Mouse (Mus musculus): ENCODE data around the gene Zfp385a. TPM values are rescaled to one million over a fixed set of nuclear protein-coding genes. Genes with fewer than 3 reads are reported as not detected.

The Zfp385a gene
- polyA plus RNA-seq, 1 experiment: 25.0 TPM

DNA sequence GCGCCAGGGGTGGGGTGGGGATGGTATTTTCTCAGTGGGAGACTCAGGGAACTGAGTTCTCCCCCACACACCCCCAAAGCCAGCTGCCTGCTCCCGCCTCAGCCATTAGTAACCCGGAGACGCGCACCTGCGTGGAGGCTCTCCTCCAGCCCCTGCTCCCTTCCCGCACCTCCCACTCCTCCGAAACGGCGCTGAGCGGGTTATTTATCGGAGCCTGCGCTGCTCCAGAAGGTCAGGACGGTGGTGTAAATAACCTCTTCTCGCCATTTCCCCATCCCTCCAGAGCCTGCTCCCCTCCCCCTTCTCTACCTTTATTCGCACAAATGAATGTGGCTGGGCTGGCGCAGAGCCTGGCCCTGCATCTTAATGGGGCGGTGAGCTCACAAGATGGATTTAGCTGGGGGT, 39.8 kb downstream of the Zfp385a start:
- no peak overlapping the region for H3K4me3 ChIP-seq (ENCODE audit: insufficient read depth, low read length)
- peaks cover 48% of the 10 kb centered on the region for H3K4me1 ChIP-seq (ENCODE audit: control insufficient read depth, insufficient read depth, low read length)
- TF ChIP-seq POLR2A (IDR thresholded peaks at IDR 0.05; ENCODE audit: low read depth, low read length) (no peak), CTCF (IDR thresholded peaks at IDR 0.05; ENCODE audit: borderline replicate concordance, insufficient read depth, low read length) (no peak)
- peak overlapping the region; percentile 51; the same call in 1 of the 2 replicates for H3K27ac ChIP-seq (ENCODE audit: insufficient read depth, low read length)

DNA sequence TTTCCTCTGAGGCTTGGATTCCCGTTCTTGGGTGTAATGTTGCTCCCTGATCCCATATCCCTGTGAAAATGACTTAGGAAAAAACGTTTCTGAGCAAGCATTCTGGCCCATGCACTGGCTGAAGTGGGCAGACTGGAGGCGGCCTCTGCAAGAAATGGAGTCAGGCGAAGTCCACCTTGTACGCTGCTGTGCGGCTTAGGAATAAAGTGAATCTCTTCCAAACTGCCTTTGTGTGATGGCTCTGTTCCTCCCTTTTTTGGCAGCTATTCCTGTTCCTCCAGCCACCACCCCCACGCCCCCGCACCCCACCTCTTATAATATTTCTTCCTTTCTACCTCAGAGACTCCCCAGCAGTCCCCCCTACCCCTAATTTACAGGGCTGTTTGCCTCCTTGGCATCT, 40.2 kb downstream of the Zfp385a start:
- Histone ChIP-seq H3K4me1 (ENCODE audit: control insufficient read depth, insufficient read depth, low read length) (peaks cover 48% of the 10 kb centered on the region), H3K27ac (ENCODE audit: insufficient read depth, low read length) (no peak overlapping the region), H3K4me3 (ENCODE audit: insufficient read depth, low read length) (no peak overlapping the region)
- no peak for TF ChIP-seq POLR2A (IDR thresholded peaks at IDR 0.05; ENCODE audit: low read depth, low read length)

DNA sequence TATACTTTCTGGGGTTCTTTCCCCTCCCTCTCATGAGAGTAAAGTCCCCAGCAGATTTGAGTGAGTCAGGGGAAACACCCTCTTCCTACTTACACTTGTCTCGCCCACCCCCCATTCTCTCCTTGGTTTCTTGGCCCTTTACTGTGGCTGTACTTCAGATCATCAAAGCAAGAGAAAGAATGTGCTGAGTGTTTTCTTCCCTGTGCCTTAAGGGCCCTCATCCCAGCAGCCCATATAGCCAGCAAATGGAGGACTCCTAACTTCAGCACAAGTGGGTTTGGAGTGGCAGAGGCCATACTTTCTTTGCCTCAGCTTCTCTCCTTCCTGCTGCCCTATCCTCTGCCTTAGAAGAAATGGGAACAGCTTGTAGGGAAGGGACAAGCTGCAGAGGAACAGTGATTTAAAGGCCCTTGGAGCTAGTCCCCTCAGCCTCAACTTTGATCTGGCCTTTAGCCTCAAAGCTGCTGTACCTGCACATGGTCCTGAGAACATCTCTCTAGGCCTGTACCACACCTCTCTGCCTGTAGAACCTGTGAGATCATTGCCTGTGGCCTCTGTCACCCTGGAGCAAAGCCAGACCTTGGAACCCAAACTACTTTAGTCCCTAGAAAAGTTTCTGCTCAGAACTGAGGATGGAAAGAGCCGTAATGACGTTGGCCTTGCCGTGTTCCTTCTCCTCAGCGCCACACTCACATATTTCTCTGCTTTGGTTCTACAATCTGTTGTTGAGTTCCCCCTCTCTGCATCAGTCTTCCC, 40.9 kb downstream of the Zfp385a start:
- H3K27ac ChIP-seq (ENCODE audit: insufficient read depth, low read length): no peak overlapping the region
- no peak overlapping the region for H3K4me3 ChIP-seq (ENCODE audit: insufficient read depth, low read length)
- H3K4me1 ChIP-seq (ENCODE audit: control insufficient read depth, insufficient read depth, low read length): peaks cover 43% of the 10 kb centered on the region
- TF ChIP-seq CTCF (IDR thresholded peaks at IDR 0.05; ENCODE audit: borderline replicate concordance, insufficient read depth, low read length) (no peak), POLR2A (IDR thresholded peaks at IDR 0.05; ENCODE audit: low read depth, low read length) (no peak)

DNA sequence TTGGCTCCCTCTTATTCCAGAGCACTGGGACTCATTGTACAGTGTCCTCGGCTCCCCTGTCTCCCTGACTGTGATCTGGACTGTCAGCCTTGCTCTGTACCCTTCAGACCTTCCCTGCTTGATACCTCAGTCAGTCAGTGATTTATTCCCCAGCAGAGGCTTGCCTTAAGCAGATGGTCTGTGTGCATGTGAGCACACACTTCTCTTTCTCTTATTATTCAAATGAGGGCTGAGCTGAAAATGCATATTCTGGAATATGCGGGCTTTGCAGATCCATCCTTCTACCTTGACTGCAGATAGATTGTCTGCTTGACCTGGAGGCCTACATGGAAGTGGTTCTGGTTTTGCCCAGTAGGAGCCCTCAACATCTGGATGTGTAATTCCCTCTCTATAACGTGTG, 41.9 kb downstream of the Zfp385a start:
- TF ChIP-seq CTCF (IDR thresholded peaks at IDR 0.05; ENCODE audit: borderline replicate concordance, insufficient read depth, low read length): no peak
- no peak for TF ChIP-seq POLR2A (IDR thresholded peaks at IDR 0.05; ENCODE audit: low read depth, low read length)
- Histone ChIP-seq H3K27ac (ENCODE audit: insufficient read depth, low read length) (no peak overlapping the region), H3K4me1 (ENCODE audit: control insufficient read depth, insufficient read depth, low read length) (peaks cover 37% of the 10 kb centered on the region), H3K4me3 (ENCODE audit: insufficient read depth, low read length) (no peak overlapping the region)

DNA sequence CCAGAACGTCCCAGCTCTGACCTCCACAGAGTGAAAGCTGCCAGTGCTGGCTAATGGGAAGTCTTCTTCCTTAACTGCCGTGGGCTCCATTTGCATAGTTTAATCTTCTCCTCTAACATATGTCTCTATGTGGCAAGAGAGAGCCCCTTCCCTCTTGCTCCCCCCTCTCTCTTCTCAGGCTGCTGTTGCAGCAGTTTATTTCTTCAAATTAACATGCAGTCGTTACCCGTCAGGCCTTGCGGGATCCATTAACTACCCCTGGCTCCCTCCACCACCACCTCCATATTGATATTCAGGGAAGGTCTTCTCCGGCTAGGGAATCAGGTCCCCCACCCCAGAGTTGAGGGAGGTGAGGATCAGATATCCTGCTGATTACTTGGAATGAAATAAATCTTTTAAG, 42.6 kb downstream of the Zfp385a start:
- Histone ChIP-seq H3K27ac (ENCODE audit: insufficient read depth, low read length) (no peak overlapping the region), H3K4me1 (ENCODE audit: control insufficient read depth, insufficient read depth, low read length) (peaks cover 31% of the 10 kb centered on the region), H3K4me3 (ENCODE audit: insufficient read depth, low read length) (no peak overlapping the region)
- TF ChIP-seq POLR2A (IDR thresholded peaks at IDR 0.05; ENCODE audit: low read depth, low read length) (no peak), CTCF (IDR thresholded peaks at IDR 0.05; ENCODE audit: borderline replicate concordance, insufficient read depth, low read length) (no peak)

DNA sequence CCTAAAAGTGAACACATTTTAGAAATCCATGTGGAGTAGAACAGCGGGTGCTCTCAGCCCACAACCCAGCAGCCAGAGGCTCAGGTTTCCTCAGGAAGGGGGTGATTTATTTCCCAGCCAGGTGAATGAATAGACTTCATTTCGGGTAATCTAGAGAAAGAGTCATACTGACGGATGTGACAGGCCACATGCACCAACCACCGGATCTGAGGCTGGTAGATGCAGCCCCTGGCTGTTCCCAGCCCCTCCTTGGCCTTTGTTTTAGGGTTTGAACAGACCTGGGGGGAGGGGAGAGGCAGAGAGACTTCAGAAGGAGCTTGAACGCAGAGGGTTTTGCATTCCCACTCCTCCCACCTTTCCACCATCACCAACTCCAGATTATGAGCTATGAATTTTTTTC, 44.0 kb downstream of the Zfp385a start:
- H3K4me3 ChIP-seq (ENCODE audit: insufficient read depth, low read length): no peak overlapping the region
- peaks cover 18% of the 10 kb centered on the region for H3K4me1 ChIP-seq (ENCODE audit: control insufficient read depth, insufficient read depth, low read length)
- H3K27ac ChIP-seq (ENCODE audit: insufficient read depth, low read length): no peak overlapping the region
- no peak for TF ChIP-seq POLR2A (IDR thresholded peaks at IDR 0.05; ENCODE audit: low read depth, low read length)
- no peak for TF ChIP-seq CTCF (IDR thresholded peaks at IDR 0.05; ENCODE audit: borderline replicate concordance, insufficient read depth, low read length)

DNA sequence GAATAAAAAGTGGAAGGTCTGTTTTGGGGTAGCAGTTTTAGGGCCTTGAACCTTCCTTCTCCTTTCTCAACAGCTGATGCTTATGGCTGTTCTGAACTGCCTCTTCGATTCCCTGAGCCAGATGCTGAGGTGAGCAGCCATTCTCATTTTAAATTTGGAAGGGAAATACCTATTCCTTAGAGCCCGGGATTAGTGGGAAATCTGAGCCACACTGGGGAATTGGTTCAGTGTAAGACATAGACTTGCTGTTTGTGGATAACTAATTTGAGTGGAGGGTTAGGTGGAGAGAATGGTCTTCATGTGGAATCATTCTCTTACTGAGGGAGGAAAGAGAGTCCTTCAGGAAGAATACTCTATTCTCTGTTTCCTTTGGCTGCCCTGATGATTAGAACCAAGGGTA, 45.2 kb downstream of the Zfp385a start:
- peaks cover 15% of the 10 kb centered on the region for H3K4me1 ChIP-seq (ENCODE audit: control insufficient read depth, insufficient read depth, low read length)
- TF ChIP-seq CTCF (IDR thresholded peaks at IDR 0.05; ENCODE audit: borderline replicate concordance, insufficient read depth, low read length) (no peak), POLR2A (IDR thresholded peaks at IDR 0.05; ENCODE audit: low read depth, low read length) (no peak)
- no peak overlapping the region for H3K4me3 ChIP-seq (ENCODE audit: insufficient read depth, low read length)
- no peak overlapping the region for H3K27ac ChIP-seq (ENCODE audit: insufficient read depth, low read length)

DNA sequence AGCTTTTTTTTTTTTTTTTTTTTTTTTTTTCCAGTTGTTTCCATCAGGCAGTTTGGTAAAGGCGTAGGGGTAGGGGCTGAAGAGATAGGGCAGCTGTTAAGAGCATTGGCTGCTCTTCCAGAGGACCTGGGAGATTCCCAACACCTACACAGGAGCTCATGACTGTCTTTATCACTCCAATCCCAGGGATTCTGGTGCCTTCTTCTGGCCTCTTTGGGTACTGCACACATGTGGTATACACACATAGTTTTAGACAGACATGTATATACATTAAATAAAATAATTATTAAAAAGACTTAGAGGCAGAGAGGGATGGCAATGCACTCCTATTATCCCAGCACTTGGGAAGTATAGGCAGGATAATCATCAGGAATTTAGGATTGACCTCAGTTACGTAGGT, 46.5 kb downstream of the Zfp385a start:
- H3K4me3 ChIP-seq (ENCODE audit: insufficient read depth, low read length): no peak overlapping the region
- TF ChIP-seq CTCF (IDR thresholded peaks at IDR 0.05; ENCODE audit: borderline replicate concordance, insufficient read depth, low read length) (no peak), POLR2A (IDR thresholded peaks at IDR 0.05; ENCODE audit: low read depth, low read length) (no peak)
- H3K4me1 ChIP-seq (ENCODE audit: control insufficient read depth, insufficient read depth, low read length): peaks cover 4% of the 10 kb centered on the region; the same call in 1 of the 2 replicates
- peak overlapping the region; percentile 80 for H3K27ac ChIP-seq (ENCODE audit: insufficient read depth, low read length)

DNA sequence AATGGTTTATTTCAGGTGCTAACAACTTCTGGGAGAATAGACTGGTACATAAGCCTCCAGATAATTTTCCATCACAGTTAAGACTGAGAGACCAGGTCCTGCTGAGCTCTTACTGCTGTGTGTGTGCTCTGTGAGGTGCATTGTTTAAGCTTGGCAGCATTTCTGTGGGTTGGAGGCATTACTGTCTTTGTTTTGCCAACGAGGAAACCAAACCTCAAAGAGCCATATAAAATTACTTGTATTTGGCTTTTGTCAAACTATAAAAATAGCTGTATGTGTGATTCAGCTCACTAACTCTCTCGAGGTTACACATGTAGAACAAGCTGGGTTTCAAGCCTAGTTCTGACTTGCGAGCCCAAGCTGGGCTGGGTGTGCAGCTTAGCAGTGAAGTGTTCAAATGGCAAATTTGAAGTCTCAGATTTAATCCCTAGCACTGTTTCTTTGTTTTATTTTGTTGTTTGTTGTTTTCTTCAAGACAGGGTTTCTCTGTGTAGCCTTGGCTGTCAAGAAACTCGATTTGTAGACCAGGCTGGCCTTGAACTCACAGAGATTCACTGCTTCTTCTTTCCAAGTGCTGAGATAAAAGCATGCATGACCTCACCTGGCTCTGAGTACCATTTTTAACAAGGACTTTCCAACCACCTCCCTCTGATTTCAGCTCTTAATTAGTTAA, 47.1 kb downstream of the Zfp385a start:
- Histone ChIP-seq H3K4me3 (ENCODE audit: insufficient read depth, low read length) (no peak overlapping the region), H3K27ac (ENCODE audit: insufficient read depth, low read length) (peak overlapping the region; percentile 80), H3K4me1 (ENCODE audit: control insufficient read depth, insufficient read depth, low read length) (peaks cover 4% of the 10 kb centered on the region; the same call in 1 of the 2 replicates)
- no peak for TF ChIP-seq CTCF (IDR thresholded peaks at IDR 0.05; ENCODE audit: borderline replicate concordance, insufficient read depth, low read length)
- no peak for TF ChIP-seq POLR2A (IDR thresholded peaks at IDR 0.05; ENCODE audit: low read depth, low read length)

DNA sequence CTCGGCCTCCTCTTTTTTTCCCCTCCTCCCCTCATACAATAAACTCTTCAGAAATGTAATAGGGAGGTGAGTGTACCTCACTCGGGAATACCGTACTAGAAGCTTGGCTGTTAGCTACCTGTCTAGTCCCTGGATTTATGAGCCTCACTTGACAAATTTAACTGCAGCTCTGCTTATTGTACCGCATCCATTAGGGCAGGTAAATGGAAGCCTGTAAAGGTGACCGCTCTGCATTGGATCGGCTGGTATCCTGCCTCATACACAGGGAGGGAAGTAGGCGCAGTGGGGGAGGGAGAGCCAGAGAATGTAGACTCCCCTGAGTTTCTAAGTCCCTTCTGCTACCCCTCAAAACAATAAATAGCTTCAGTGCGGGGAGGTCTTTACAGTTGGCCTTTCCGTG, 49.0 kb downstream of the Zfp385a start:
- Histone ChIP-seq H3K27ac (ENCODE audit: insufficient read depth, low read length) (no peak overlapping the region), H3K4me3 (ENCODE audit: insufficient read depth, low read length) (no peak overlapping the region), H3K4me1 (ENCODE audit: control insufficient read depth, insufficient read depth, low read length) (peaks cover 7% of the 10 kb centered on the region; the same call in 1 of the 2 replicates)
- TF ChIP-seq POLR2A (IDR thresholded peaks at IDR 0.05; ENCODE audit: low read depth, low read length) (no peak), CTCF (IDR thresholded peaks at IDR 0.05; ENCODE audit: borderline replicate concordance, insufficient read depth, low read length) (no peak)

Measured in embryonic fibroblast, embryonic 13.5 days (primary cell).